Mouse (Mus musculus): ENCODE results near the gene Cel. TPM values are rescaled to one million over a fixed set of nuclear protein-coding genes. Genes with fewer than 3 reads are reported as not detected.
A peak's percentile ranks its signal among the peaks of the same experiment; 100 is the strongest.

Gene Cel
- total and polyA plus RNA-seq, 3 experiments = not detected

DNA sequence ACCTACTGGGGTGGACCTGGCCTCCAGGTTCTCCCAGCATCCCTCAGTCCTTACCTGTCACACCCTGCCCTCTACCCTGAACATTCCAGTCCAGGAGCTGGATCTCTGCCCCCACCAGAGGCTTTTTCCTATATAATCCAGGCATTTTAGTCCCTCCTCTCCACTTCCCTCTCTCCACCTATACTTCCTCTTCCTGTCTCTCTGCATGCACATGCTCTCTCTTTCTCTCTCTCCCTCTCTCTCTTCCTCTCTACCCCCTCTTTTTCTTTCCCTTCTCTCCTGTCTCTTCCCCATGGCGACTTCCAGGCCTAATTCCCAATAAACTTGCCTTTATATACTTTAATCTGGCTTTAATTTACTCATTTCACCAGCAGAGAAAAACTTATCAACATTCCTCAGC is 25.4 kb upstream of the Cel start (continued):
- TF ChIP-seq HCFC1 (IDR thresholded peaks at IDR 0.05; ENCODE audit: low read depth, low read length) (peak; percentile 67), ZKSCAN1 (IDR thresholded peaks at IDR 0.05; ENCODE audit: low read depth, low read length) (no peak), SMC3 (IDR thresholded peaks at IDR 0.05; ENCODE audit: low read depth, low read length) (no peak), CTCF (IDR thresholded peaks at IDR 0.05 in 2 of 3, conservative IDR thresholded peaks at IDR 0.05 in 1 of 3; ENCODE audit: control insufficient read depth in 1 of 3, insufficient read depth in 1 of 3, low read depth in 2 of 3, low read length in 3 of 3, poor library complexity in 1 of 3, severe bottlenecking in 1 of 3) (no peak)

- Histone ChIP-seq H3K27ac (ENCODE audit: control insufficient read depth, low read depth, low read length) (no peak overlapping the region), H3K9me3 (replicated peaks; ENCODE audit: insufficient read depth, low read length) (no peaks in the 10 kb centered on the region), H3K79me2 (ENCODE audit: control insufficient read depth, insufficient read depth, low read length, poor library complexity) (peaks cover 4% of the 10 kb centered on the region), H3K27me3 (ENCODE audit: control insufficient read depth in 1 of 2, insufficient read depth in 2 of 2, low read length in 2 of 2) (no peaks in the 10 kb centered on the region), H3K9ac (ENCODE audit: control insufficient read depth, low read depth, low read length, poor library complexity, severe bottlenecking) (no peak overlapping the region), H3K4me3 (ENCODE audit: control insufficient read depth in 1 of 2, insufficient read depth in 1 of 2, low read depth in 2 of 2, low read length in 2 of 2) (no peak overlapping the region), H3K4me1 (ENCODE audit: control insufficient read depth in 1 of 2, insufficient read depth in 2 of 2, low read length in 2 of 2) (peaks cover 0 to 17% of the 10 kb centered on the region in 2 experiments; a peak in 2 of 4 replicates), H3K36me3 (ENCODE audit: control insufficient read depth in 1 of 2, insufficient read depth in 2 of 2, low read length in 2 of 2) (peaks cover 0 to 14% of the 10 kb centered on the region in 2 experiments; a peak in 3 of 4 replicates)
- TF ChIP-seq JUND (IDR thresholded peaks at IDR 0.05; ENCODE audit: low read depth, low read length) (no peak), ZNF384 (IDR thresholded peaks at IDR 0.05; ENCODE audit: low read depth, low read length) (no peak), CTCF (IDR thresholded peaks at IDR 0.05 in 2 of 3, conservative IDR thresholded peaks at IDR 0.05 in 1 of 3; ENCODE audit: control insufficient read depth in 1 of 3, insufficient read depth in 1 of 3, low read depth in 2 of 3, low read length in 3 of 3, poor library complexity in 1 of 3, severe bottlenecking in 1 of 3) (no peak), GATA1 (IDR thresholded peaks at IDR 0.05; ENCODE audit: low read depth, low read length) (no peak), MYB (IDR thresholded peaks at IDR 0.05; ENCODE audit: low read depth, low read length) (no peak), ETS1 (IDR thresholded peaks at IDR 0.05; ENCODE audit: low read depth, low read length) (no peak), BHLHE40 (IDR thresholded peaks at IDR 0.05; ENCODE audit: borderline replicate concordance, low read depth, low read length) (no peak), ELF1 (IDR thresholded peaks at IDR 0.05; ENCODE audit: low read depth, low read length) (no peak), UBTF (IDR thresholded peaks at IDR 0.05; ENCODE audit: borderline replicate concordance, insufficient read depth, low read depth, low read length) (no peak), MYC (IDR thresholded peaks at IDR 0.05; ENCODE audit: low read depth, low read length) (no peak), USF2 (IDR thresholded peaks at IDR 0.05; ENCODE audit: borderline replicate concordance in 1 of 2, insufficient read depth in 1 of 2, low read depth in 1 of 2, low read length in 2 of 2) (no peak), E2F4 (IDR thresholded peaks at IDR 0.05; ENCODE audit: borderline replicate concordance, low read depth, low read length) (no peak), POLR2A (IDR thresholded peaks at IDR 0.05; ENCODE audit: control insufficient read depth in 1 of 2, insufficient read depth in 1 of 2, low read depth in 1 of 2, low read length in 2 of 2, poor library complexity in 1 of 2) (no peak), MAX (IDR thresholded peaks at IDR 0.05; ENCODE audit: low read length) (no peak), ZC3H11A (IDR thresholded peaks at IDR 0.05; ENCODE audit: low read depth, low read length) (no peak)
- no peak for DNase-seq (ENCODE audit: low read depth, low spot score)
These were observed 22.5 kb upstream of the Cel start for GRCm38 (mm10) chr2:28585730-28586129.
